Mouse (Mus musculus): ENCODE measurements around the gene Tacr1. TPM values are rescaled to one million over a fixed set of nuclear protein-coding genes. Genes with fewer than 3 reads are reported as not detected.
A peak's percentile ranks its signal among the peaks of the same experiment; 100 is the strongest.

Tacr1 gene
- polyA plus RNA-seq, 1 experiment from 2014 or later = 3.9 TPM

DNA sequence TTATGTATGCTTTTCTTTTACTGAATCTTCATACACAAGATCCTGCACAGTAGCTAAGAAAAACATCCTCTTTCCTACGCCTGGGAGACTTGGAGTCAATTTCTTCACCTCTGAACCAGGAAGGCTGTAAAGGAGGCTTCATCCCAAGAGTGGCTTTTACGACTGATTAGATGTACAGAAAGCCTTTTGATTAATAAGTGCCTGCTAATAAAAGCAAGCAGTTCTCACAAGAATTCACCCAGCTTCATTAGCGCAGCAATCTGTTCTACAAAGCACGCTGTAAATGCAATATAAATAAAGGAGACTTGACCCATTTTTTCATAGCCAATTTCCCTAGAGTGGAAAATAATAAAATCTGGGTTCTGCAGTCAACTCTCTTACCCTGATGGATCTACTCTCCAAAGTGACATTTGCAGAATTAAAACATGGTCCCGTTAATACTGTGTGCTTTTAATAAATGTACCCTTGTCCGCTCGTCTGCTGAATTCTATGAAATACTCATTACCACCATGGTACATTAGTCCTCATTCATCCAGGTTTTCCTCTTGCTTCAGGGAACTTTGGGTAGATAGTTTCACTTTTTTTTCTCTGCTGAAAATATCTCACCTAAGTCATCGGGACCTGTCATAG, 193.4 kb downstream of the Tacr1 start:
- H3K27ac ChIP-seq (ENCODE audit: low read depth, low read length) = no peak overlapping the region
- H3K4me3 ChIP-seq (ENCODE audit: low read length) = no peak overlapping the region
- H3K27me3 ChIP-seq (replicated peaks; ENCODE audit: control insufficient read depth, insufficient read depth, low read length) = no peaks in the 10 kb centered on the region
- no peak overlapping the region for H3K9ac ChIP-seq (ENCODE audit: low read depth, low read length)
- WGBS = 56% methylated on average over 8 of the region's 8 CpGs
- ATAC-seq = peak; percentile 68
- no peak overlapping the region for H3K4me2 ChIP-seq (ENCODE audit: low read length)
- no peaks in the 10 kb centered on the region for H3K9me3 ChIP-seq (ENCODE audit: control insufficient read depth, low read length)
- no peaks in the 10 kb centered on the region for H3K36me3 ChIP-seq (ENCODE audit: control insufficient read depth, insufficient read depth, low read length)
- H3K4me1 ChIP-seq (ENCODE audit: control insufficient read depth, insufficient read depth, low read depth, low read length) = no peaks in the 10 kb centered on the region

DNA sequence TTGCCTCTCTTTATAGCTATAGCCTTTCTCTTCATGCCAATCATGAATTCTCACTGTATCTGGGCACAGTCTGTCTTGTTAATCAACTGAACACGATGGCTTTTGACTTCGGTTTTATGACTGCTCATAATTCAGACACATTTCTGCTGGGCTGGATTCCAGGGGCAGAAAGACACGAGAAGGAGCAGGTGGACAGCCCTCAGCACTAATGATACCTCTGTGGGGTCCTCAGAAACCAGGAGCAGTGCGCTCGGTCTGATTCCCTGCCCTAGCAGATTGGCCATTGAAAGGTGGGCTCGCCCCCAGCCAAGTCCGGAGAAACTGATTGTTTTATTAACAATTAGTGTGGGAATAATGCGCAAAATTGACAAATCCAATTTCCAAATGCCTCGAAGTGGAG, 201.1 kb downstream of the Tacr1 start:
- no peak for ATAC-seq

GRCm38 (mm10) chr6:82603665-82604064, 201.5 kb downstream of the Tacr1 start:
- no peak overlapping the region for H3K27ac ChIP-seq (ENCODE audit: low read depth, low read length)
- H3K27me3 ChIP-seq (replicated peaks; ENCODE audit: control insufficient read depth, insufficient read depth, low read length) = no peaks in the 10 kb centered on the region
- no peak overlapping the region for H3K4me2 ChIP-seq (ENCODE audit: low read length)
- H3K4me3 ChIP-seq (ENCODE audit: low read length) = no peak overlapping the region
- WGBS = 52% methylated on average over 2 of the region's 2 CpGs
- peak; percentile 79 for ATAC-seq
- H3K9me3 ChIP-seq (ENCODE audit: control insufficient read depth, low read length) = no peaks in the 10 kb centered on the region
- no peaks in the 10 kb centered on the region for H3K36me3 ChIP-seq (ENCODE audit: control insufficient read depth, insufficient read depth, low read length)
- H3K4me1 ChIP-seq (ENCODE audit: control insufficient read depth, insufficient read depth, low read depth, low read length) = peaks cover 3% of the 10 kb centered on the region
- H3K9ac ChIP-seq (ENCODE audit: low read depth, low read length) = no peak overlapping the region

More for the DNA sequence above, 201.1 kb downstream of the Tacr1 start:
- no peak overlapping the region for H3K4me3 ChIP-seq (ENCODE audit: low read length)
- H3K27me3 ChIP-seq (replicated peaks; ENCODE audit: control insufficient read depth, insufficient read depth, low read length) = no peaks in the 10 kb centered on the region
- no peak overlapping the region for H3K27ac ChIP-seq (ENCODE audit: low read depth, low read length)
- no peaks in the 10 kb centered on the region for H3K36me3 ChIP-seq (ENCODE audit: control insufficient read depth, insufficient read depth, low read length)
- 63% methylated on average over 9 of the region's 9 CpGs for WGBS
- H3K9me3 ChIP-seq (ENCODE audit: control insufficient read depth, low read length) = no peaks in the 10 kb centered on the region
- H3K9ac ChIP-seq (ENCODE audit: low read depth, low read length) = no peak overlapping the region
- H3K4me2 ChIP-seq (ENCODE audit: low read length) = no peak overlapping the region
- peaks cover 3% of the 10 kb centered on the region for H3K4me1 ChIP-seq (ENCODE audit: control insufficient read depth, insufficient read depth, low read depth, low read length)

GRCm38 (mm10) chr6:82604791-82605190, 202.7 kb downstream of the Tacr1 start:
- Histone ChIP-seq H3K9me3 (ENCODE audit: control insufficient read depth, low read length) (no peaks in the 10 kb centered on the region), H3K27me3 (replicated peaks; ENCODE audit: control insufficient read depth, insufficient read depth, low read length) (no peaks in the 10 kb centered on the region), H3K36me3 (ENCODE audit: control insufficient read depth, insufficient read depth, low read length) (no peaks in the 10 kb centered on the region), H3K4me3 (ENCODE audit: low read length) (no peak overlapping the region), H3K4me2 (ENCODE audit: low read length) (no peak overlapping the region), H3K27ac (ENCODE audit: low read depth, low read length) (no peak overlapping the region), H3K4me1 (ENCODE audit: control insufficient read depth, insufficient read depth, low read depth, low read length) (peaks cover 8% of the 10 kb centered on the region), H3K9ac (ENCODE audit: low read depth, low read length) (no peak overlapping the region)
- 56% methylated on average over 8 of the region's 8 CpGs for WGBS
- ATAC-seq = no peak

- Histone ChIP-seq H3K9ac (ENCODE audit: low read depth, low read length) (no peak overlapping the region), H3K4me1 (ENCODE audit: control insufficient read depth, insufficient read depth, low read depth, low read length) (peaks cover 8% of the 10 kb centered on the region), H3K27me3 (replicated peaks; ENCODE audit: control insufficient read depth, insufficient read depth, low read length) (no peaks in the 10 kb centered on the region), H3K9me3 (ENCODE audit: control insufficient read depth, low read length) (no peaks in the 10 kb centered on the region), H3K4me2 (ENCODE audit: low read length) (peak overlapping the region; percentile 21), H3K27ac (ENCODE audit: low read depth, low read length) (peak overlapping the region; percentile 67; the same call in 1 of the 2 replicates), H3K4me3 (ENCODE audit: low read length) (no peak overlapping the region), H3K36me3 (ENCODE audit: control insufficient read depth, insufficient read depth, low read length) (no peaks in the 10 kb centered on the region)
- no peak for ATAC-seq
- WGBS = 78% methylated on average over 4 of the region's 4 CpGs
These were observed 206.6 kb downstream of the Tacr1 start for GRCm38 (mm10) chr6:82608756-82609155.

- Histone ChIP-seq H3K27me3 (replicated peaks; ENCODE audit: control insufficient read depth, insufficient read depth, low read length) (no peaks in the 10 kb centered on the region), H3K27ac (ENCODE audit: low read depth, low read length) (peak overlapping the region; percentile 67), H3K9ac (ENCODE audit: low read depth, low read length) (no peak overlapping the region), H3K36me3 (ENCODE audit: control insufficient read depth, insufficient read depth, low read length) (no peaks in the 10 kb centered on the region), H3K9me3 (ENCODE audit: control insufficient read depth, low read length) (no peaks in the 10 kb centered on the region), H3K4me2 (ENCODE audit: low read length) (peak overlapping the region; percentile 21), H3K4me3 (ENCODE audit: low read length) (no peak overlapping the region), H3K4me1 (ENCODE audit: control insufficient read depth, insufficient read depth, low read depth, low read length) (peaks cover 8% of the 10 kb centered on the region)
- WGBS = 36% methylated on average over 7 of the region's 7 CpGs
- peak; percentile 88 for ATAC-seq
These were observed 207.3 kb downstream of the Tacr1 start for GRCm38 (mm10) chr6:82609339-82609926.

All from hindbrain, embryonic 16.5 days (tissue).